Mouse (Mus musculus) heart, embryonic 14.5 days (tissue): ENCODE measurements around the gene Ptprd. TPM values are rescaled to one million over a fixed set of nuclear protein-coding genes. Genes with fewer than 3 reads are reported as not detected.
"Not testable (repeated sequence)": the region's sequence is repeated elsewhere in the genome, so short reads cannot be mapped to it uniquely, and the experiment has no call there.

Experiments used
- ATAC-seq: fragments of 200-750 bp; cut with Nextera tagmentation; 2 replicates; pipeline ENCODE4 v1.8.0; 2017; ENCODE audit warnings: low read depth, moderate TSS enrichment; ENCODE audit not compliant: insufficient number of reproducible peaks, insufficient read depth, low FRiP score
- H3K27ac ChIP-seq, 2 experiments: fragments of 200-500 bp in 1 of 2; fragments of 300-500 bp in 1 of 2; sonication (generic) in 1 of 2; replicated peaks in 1 of 2; 2 replicates each; pipeline ENCODE4 v1.5.1; 2012 to 2014; ENCODE audit warnings: low read depth in 2 of 2, low read length in 2 of 2, control low read depth in 1 of 2, mild to moderate bottlenecking in 1 of 2, mixed read lengths in 1 of 2; ENCODE audit not compliant: control insufficient read depth in 1 of 2, insufficient read depth in 1 of 2
- H3K27me3 ChIP-seq: fragments of 300-500 bp; sonication (generic); 2 replicates; pipeline ENCODE4 v1.6.1; 2014; ENCODE audit warnings: mild to moderate bottlenecking, low read length, control low read depth; ENCODE audit not compliant: control insufficient read depth, insufficient read depth
- H3K36me3 ChIP-seq: fragments of 300-500 bp; sonication (generic); 2 replicates; pipeline ENCODE4 v1.6.1; 2014; ENCODE audit warnings: mild to moderate bottlenecking, control low read depth, low read length, mixed read lengths; ENCODE audit not compliant: control insufficient read depth, insufficient read depth
- H3K4me1 ChIP-seq, 2 experiments: fragments of 200-500 bp in 1 of 2; fragments of 300-500 bp in 1 of 2; sonication (generic) in 1 of 2; 2 replicates each; pipeline ENCODE4 v1.6.1; 2012 to 2014; ENCODE audit warnings: low read length in 2 of 2, control low read depth in 1 of 2, mixed read lengths in 1 of 2; ENCODE audit not compliant: control insufficient read depth in 2 of 2, insufficient read depth in 2 of 2
- H3K4me2 ChIP-seq: fragments of 300-500 bp; sonication (generic); 2 replicates; pipeline ENCODE4 v1.6.1; 2014; ENCODE audit warnings: mild to moderate bottlenecking, low read length
- H3K4me3 ChIP-seq, 2 experiments: fragments of 200-500 bp in 1 of 2; fragments of 300-500 bp in 1 of 2; sonication (generic) in 1 of 2; 2 replicates each; pipeline ENCODE4 v1.5.1; 2012 to 2014; ENCODE audit warnings: low read length in 2 of 2, mild to moderate bottlenecking in 2 of 2, control low read depth in 1 of 2, low read depth in 1 of 2, moderate library complexity in 1 of 2; ENCODE audit not compliant: control insufficient read depth in 1 of 2, insufficient read depth in 1 of 2
- H3K9ac ChIP-seq: fragments of 300-500 bp; sonication (generic); 2 replicates; pipeline ENCODE4 v1.6.1; 2014; ENCODE audit warnings: mild to moderate bottlenecking, low read length
- H3K9me3 ChIP-seq: fragments of 300-500 bp; sonication (generic); 2 replicates; pipeline ENCODE4 v1.6.1; 2016; ENCODE audit warnings: low read length, control low read depth; ENCODE audit not compliant: control insufficient read depth
- WGBS: fragments of 180-500 bp; shearing (Covaris S2); extraction: QIAGEN DNeasy Blood & Tissue Kit; methylation state at CpG from one replicate; pipeline ENCODE4 v1.1.7; 2014; 5-methylcytosine and 5-hydroxymethylcytosine counted together
- polyA plus RNA-seq: library from polyadenylated mRNA; unstranded; fragments of >200 nt; fragmentation: Nextera tagmentation; extraction: Ambion mirVana; gene quantifications from 2 replicates; pipeline ENCODE4 v1.2.1, GENCODE M21; 2014

The Ptprd gene
- polyA plus RNA-seq, 1 experiment from 2014 or later: 21.8 TPM

DNA sequence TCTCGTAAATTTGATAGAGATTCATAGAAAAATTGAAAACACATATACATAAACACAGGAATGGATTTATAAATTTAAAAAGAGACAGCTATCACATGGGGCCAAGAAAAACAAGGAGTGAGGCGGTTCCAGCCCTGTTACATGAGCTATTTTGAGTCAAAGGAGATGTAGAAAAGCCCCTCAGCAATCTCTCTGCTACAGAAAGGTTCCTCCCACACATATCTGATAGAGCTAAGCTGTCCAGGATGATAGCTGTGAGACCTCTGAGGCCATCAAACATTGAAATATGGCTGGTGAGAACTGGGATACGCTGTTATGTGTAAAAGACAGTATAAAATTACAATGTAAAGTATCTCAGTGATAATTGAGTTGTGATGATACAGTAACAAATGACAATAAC is 2138.5 kb downstream of the Ptprd start:
- ATAC-seq: no peak
- 57% methylated on average over 3 of the region's 3 CpGs for WGBS
- H3K27ac ChIP-seq: no peak overlapping the region
- peaks cover 6% of the 10 kb centered on the region; the same call in 1 of the 2 replicates for H3K36me3 ChIP-seq
- H3K27me3 ChIP-seq: no peaks in the 10 kb centered on the region
- no peak overlapping the region for H3K9ac ChIP-seq
- H3K4me1 ChIP-seq: peaks cover 0 to 7% of the 10 kb centered on the region in 2 experiments; a peak in 2 of 4 replicates
- no peaks in the 10 kb centered on the region for H3K9me3 ChIP-seq
- H3K4me2 ChIP-seq: no peak overlapping the region
- no peak overlapping the region for H3K4me3 ChIP-seq

DNA sequence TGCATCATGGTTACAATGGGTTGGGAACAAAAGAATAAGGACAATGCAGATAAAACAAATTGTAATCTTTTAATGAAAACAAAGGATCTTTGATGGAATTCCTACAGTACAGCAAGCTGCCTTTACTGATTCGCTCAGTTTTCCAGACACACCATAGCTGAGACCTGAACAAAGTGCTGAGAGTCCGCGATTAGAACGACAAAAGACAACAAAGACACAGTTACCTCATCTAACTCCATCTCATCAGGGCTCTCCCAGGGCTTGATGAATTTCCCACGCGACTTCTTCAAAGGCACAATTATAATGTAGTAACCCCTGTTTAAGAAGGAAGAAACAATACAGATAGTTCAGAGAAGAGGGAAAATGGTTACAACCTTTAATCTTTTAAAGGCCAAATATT is 2140.0 kb downstream of the Ptprd start:
- peaks cover 0 to 7% of the 10 kb centered on the region in 2 experiments; a peak in 2 of 4 replicates for H3K4me1 ChIP-seq
- no peak for ATAC-seq
- H3K9ac ChIP-seq: no peak overlapping the region
- 86% methylated on average over 6 of the region's 6 CpGs for WGBS
- no peak overlapping the region for H3K4me2 ChIP-seq
- no peaks in the 10 kb centered on the region for H3K27me3 ChIP-seq
- no peaks in the 10 kb centered on the region for H3K9me3 ChIP-seq
- no peak overlapping the region for H3K4me3 ChIP-seq
- H3K36me3 ChIP-seq: peaks cover 6% of the 10 kb centered on the region; the same call in 1 of the 2 replicates
- H3K27ac ChIP-seq: no peak overlapping the region

DNA sequence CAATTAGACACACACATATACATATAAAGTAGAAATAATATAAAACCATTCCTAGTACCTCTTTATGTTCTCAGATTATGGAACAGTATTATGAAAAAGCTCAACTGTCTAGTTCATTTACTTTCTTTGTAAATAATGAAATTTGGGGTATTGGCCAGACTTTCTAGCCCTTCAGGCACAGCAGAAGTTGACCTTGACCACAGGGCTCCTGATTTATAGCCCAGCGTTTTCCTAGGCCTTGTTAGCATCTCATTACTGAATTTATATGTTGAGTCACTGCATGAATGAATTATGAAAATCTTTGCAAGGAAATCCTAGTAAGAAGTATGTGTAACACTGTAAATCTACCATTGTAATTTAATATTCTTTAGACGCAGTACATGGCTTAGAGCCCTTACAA is 2154.9 kb downstream of the Ptprd start:
- H3K4me2 ChIP-seq: no peak overlapping the region
- H3K9me3 ChIP-seq: no peaks in the 10 kb centered on the region
- WGBS: 86% methylated on average over 2 of the region's 2 CpGs
- ATAC-seq: no peak
- H3K4me1 ChIP-seq: no peaks in the 10 kb centered on the region
- H3K36me3 ChIP-seq: no peaks in the 10 kb centered on the region
- H3K9ac ChIP-seq: no peak overlapping the region
- H3K27me3 ChIP-seq: no peaks in the 10 kb centered on the region
- H3K27ac ChIP-seq: no peak overlapping the region
- H3K4me3 ChIP-seq: no peak overlapping the region

DNA sequence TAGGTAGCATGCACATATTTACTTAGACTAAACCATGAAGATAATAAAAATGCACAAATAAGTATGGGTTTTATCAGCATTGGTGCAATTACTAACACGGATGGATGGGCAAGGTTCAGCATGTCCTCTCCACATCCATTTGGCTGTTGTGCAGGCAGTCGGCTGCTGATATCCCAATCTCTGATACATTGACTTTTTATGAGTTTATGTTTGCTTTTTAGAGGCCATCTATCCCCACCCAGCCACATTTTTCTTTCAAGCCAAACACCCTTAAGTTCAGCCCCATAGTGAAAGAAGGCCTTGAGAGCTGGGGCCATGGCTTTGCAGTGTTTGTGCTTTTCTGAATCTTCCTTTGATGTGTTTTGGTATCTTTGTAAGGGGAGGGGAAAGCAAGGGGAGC is 2166.1 kb downstream of the Ptprd start:
- ATAC-seq: no peak
- H3K4me1 ChIP-seq: peaks cover 4 to 19% of the 10 kb centered on the region in 2 experiments
- 0 out of 4 replicates have a peak overlapping the region, but pooled peaks of 1 of the 2 experiments have one; percentile 36 for H3K27ac ChIP-seq
- H3K36me3 ChIP-seq: peaks cover 9% of the 10 kb centered on the region
- H3K4me3 ChIP-seq: no peak overlapping the region
- H3K27me3 ChIP-seq: no peaks in the 10 kb centered on the region
- H3K9ac ChIP-seq: no peak overlapping the region
- 42% methylated on average over 2 of the region's 2 CpGs for WGBS
- H3K9me3 ChIP-seq: no peaks in the 10 kb centered on the region
- H3K4me2 ChIP-seq: no peak overlapping the region

DNA sequence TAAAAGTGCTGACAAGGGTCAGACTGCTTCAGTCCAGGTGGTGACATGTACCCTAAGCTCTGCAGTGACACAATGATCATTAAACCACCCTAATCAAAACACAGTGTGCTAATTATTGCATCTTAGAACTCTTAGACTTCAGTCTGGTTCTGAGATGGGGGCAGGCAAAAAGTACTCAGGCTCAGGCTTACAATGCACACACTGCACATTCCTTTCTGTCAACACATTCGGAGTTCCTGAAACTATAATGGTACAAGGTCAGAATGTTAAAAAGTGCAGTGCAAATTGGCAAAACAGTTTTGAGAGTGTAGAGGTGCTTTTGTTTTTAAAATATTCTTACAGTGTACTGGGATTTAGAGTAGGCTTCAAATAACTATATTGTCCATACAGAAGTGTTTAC is 2167.0 kb downstream of the Ptprd start:
- 2% methylated on average over 1 of the region's 1 CpGs for WGBS
- ATAC-seq: peak; percentile 50; the same call in 1 of the 2 replicates
- Histone ChIP-seq H3K9ac (no peak overlapping the region), H3K36me3 (0 out of 2 replicates have a peak, but pooled peaks cover 3% of the 10 kb centered on the region), H3K9me3 (no peaks in the 10 kb centered on the region), H3K4me1 (peaks cover 4 to 19% of the 10 kb centered on the region in 2 experiments), H3K4me3 (no peak overlapping the region), H3K27ac (peak overlapping the region; percentile 70 to 76), H3K4me2 (no peak overlapping the region), H3K27me3 (no peaks in the 10 kb centered on the region)

DNA sequence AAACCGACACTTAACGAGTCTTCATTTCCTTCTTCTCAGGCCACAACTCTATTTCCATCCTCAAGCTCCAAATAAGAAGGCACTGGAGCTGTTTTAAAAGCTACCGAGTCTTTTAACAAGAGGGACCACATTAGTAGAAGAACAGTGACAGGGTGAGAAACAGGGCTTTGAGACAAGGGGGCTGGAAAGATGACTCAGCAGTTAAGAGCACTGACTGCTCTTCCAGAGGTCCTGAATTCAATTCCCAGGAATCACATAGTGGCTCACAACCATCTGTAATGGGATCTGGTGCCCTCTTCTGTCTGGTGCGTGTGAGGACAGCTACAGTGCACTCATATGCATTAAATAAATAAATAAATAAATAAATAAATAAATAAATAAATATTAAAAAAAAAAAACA is 2174.6 kb downstream of the Ptprd start:
- WGBS: 76% methylated on average over 4 of the region's 4 CpGs
- not testable (repeated sequence) for H3K36me3 ChIP-seq, H3K4me2 ChIP-seq, H3K9ac ChIP-seq, ATAC-seq, H3K4me1 ChIP-seq, H3K4me3 ChIP-seq, H3K9me3 ChIP-seq, H3K27ac ChIP-seq, H3K27me3 ChIP-seq

DNA sequence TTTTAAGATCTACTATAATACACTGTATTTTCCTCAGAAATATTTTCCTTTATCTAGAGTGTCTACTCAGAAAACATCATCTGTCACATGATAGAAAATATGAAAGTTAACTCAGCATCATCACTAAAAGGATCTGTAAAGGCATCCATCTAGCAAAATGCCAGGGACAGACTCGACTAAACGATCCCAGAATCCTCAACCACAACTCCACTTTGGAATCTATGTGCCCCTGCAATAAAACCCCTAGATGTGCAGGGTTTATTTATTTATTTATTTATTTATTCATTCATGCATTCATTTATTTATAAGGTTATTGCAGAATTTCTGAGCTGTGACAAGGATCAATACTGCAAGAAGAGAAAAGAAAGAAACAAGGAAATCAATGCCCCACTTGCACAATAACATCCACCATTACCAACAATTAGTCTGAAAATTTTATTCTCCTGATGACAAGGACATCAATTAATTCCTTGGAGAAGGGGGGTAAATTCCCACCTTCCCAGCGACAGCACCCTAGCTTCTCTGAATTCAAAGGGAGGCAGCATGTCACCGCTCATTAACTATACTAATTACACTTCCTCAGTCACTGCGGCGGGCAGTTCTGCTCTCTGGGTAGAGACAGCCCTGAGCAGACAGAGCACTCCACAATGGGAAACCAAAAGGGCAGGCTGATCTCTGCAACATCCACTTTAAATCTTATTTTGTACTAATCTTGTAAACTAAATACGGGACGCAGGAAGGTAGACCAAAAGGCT is 2186.0 kb downstream of the Ptprd start:
- ATAC-seq: no peak
- 78% methylated on average over 8 of the region's 8 CpGs for WGBS
- no peaks in the 10 kb centered on the region for H3K27me3 ChIP-seq
- H3K4me3 ChIP-seq: no peak overlapping the region
- no peak overlapping the region for H3K27ac ChIP-seq
- H3K9ac ChIP-seq: no peak overlapping the region
- H3K9me3 ChIP-seq: no peaks in the 10 kb centered on the region
- H3K4me1 ChIP-seq: no peaks in the 10 kb centered on the region
- no peak overlapping the region for H3K4me2 ChIP-seq
- H3K36me3 ChIP-seq: no peaks in the 10 kb centered on the region

DNA sequence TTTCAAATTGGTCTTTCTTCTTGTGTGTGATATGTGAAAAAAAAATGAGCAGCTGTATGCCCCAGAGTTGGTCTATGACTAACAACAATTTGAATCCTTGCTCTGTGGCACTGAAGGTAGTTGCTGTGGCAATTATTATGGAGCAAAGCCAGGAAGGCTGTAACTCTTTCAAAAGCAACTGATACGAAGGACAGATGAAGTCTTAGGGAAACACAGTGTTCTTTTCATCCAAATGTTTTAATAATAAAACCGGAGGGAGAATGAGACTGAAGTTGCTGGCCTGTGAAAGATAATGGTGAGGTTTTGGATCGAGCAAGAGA is 2187.3 kb downstream of the Ptprd start:
- WGBS: 70% methylated on average over 3 of the region's 3 CpGs
- no peak overlapping the region for H3K4me3 ChIP-seq
- no peak for ATAC-seq
- no peaks in the 10 kb centered on the region for H3K36me3 ChIP-seq
- H3K27ac ChIP-seq: no peak overlapping the region
- no peaks in the 10 kb centered on the region for H3K9me3 ChIP-seq
- H3K9ac ChIP-seq: no peak overlapping the region
- H3K4me1 ChIP-seq: no peaks in the 10 kb centered on the region
- H3K27me3 ChIP-seq: no peaks in the 10 kb centered on the region
- no peak overlapping the region for H3K4me2 ChIP-seq
